9 mouse cellular contexts compared by ENCODE assay signal in genomic region chr9:92930231-92930966, GRCm38 (mm10).
DNase-seq lines count a peak whose midpoint lies in the region; ATAC-seq lines count a peak whose summit lies in the region.
"Had no signal": no experiment of that assay in that cellular context is flagged by ENCODE, and none has a peak within 500 bp of the region (broad histone marks: within the 10 kb centered on the region; RNA-seq: fewer than 3 reads in every experiment).

No protein-coding gene starts in this region.

- H3K9me3 ChIP-seq in kidney, embryonic 16.5 days (ENCODE audit: low read length): peaks cover 5% of the 10 kb centered on the region; the same call in 1 of the 2 replicates
- H3K9me3 ChIP-seq in kidney, embryonic 14.5 days (ENCODE audit: control insufficient read depth, low read length): peaks cover 6% of the 10 kb centered on the region; the same call in 1 of the 2 replicates
- peaks cover 25% of the 10 kb centered on the region for H3K9me3 ChIP-seq in hindbrain, embryonic 10.5 days
- peaks cover 10% of the 10 kb centered on the region; the same call in 1 of the 2 replicates for H3K9me3 ChIP-seq in midbrain, embryonic 15.5 days
- H3K9me3 ChIP-seq: limb, embryonic 15.5 days had no signal

- peak; percentile 61; the same call in 1 of the 2 replicates for ATAC-seq in kidney, embryonic 16.5 days (ENCODE audit: low FRiP score, low TSS enrichment)
- ATAC-seq in kidney, embryonic 14.5 days (ENCODE audit: low FRiP score, low TSS enrichment): no peak
- peak; percentile 96 for ATAC-seq in midbrain, embryonic 15.5 days (replicated peaks)

- no peak overlapping the region for H3K27ac ChIP-seq in kidney, embryonic 16.5 days (ENCODE audit: low read length)
- no peak overlapping the region for H3K27ac ChIP-seq in kidney, embryonic 14.5 days (ENCODE audit: low read depth, low read length)
- peak overlapping the region; percentile 78 for H3K27ac ChIP-seq in hindbrain, embryonic 10.5 days
- H3K27ac ChIP-seq in midbrain, embryonic 15.5 days: peak overlapping the region; percentile 75
- H3K27ac ChIP-seq: limb, embryonic 15.5 days had no signal

- WGBS in kidney, embryonic 16.5 days: 37% methylated on average over 6 of the region's 6 CpGs
- 40% methylated on average over 6 of the region's 6 CpGs for WGBS in kidney, embryonic 14.5 days
- 16% methylated on average over 6 of the region's 6 CpGs for WGBS in hindbrain, embryonic 10.5 days
- 4% methylated on average over 6 of the region's 6 CpGs for WGBS in midbrain, embryonic 15.5 days

- no peak overlapping the region for H3K9ac ChIP-seq in kidney, embryonic 16.5 days (replicated peaks; ENCODE audit: low read length)
- no peak overlapping the region for H3K9ac ChIP-seq in kidney, embryonic 14.5 days (ENCODE audit: low read depth, low read length)
- peak overlapping the region; percentile 4; the same call in 1 of the 2 replicates for H3K9ac ChIP-seq in midbrain, embryonic 15.5 days
- H3K9ac ChIP-seq: limb, embryonic 15.5 days had no signal

- no peaks in the 10 kb centered on the region for H3K4me1 ChIP-seq in kidney, embryonic 16.5 days (ENCODE audit: insufficient read depth, low read length)
- no peaks in the 10 kb centered on the region for H3K4me1 ChIP-seq in kidney, embryonic 14.5 days (ENCODE audit: control insufficient read depth, insufficient read depth, low read length)
- H3K4me1 ChIP-seq in hindbrain, embryonic 10.5 days (replicated peaks): peaks cover 20% of the 10 kb centered on the region
- peaks cover 15% of the 10 kb centered on the region for H3K4me1 ChIP-seq in midbrain, embryonic 15.5 days
- H3K4me1 ChIP-seq: limb, embryonic 15.5 days had no signal

- H3K4me2 ChIP-seq in kidney, embryonic 16.5 days (replicated peaks; ENCODE audit: low read depth, low read length): no peak overlapping the region
- H3K4me2 ChIP-seq in kidney, embryonic 14.5 days (replicated peaks; ENCODE audit: low read depth, low read length): no peak overlapping the region
- H3K4me2 ChIP-seq in midbrain, embryonic 15.5 days: peak overlapping the region; percentile 48
- H3K4me2 ChIP-seq: limb, embryonic 15.5 days had no signal

- H3K27me3 ChIP-seq in kidney, embryonic 16.5 days (ENCODE audit: insufficient read depth, low read length): no peaks in the 10 kb centered on the region
- no peaks in the 10 kb centered on the region for H3K27me3 ChIP-seq in kidney, embryonic 14.5 days (ENCODE audit: control insufficient read depth, insufficient read depth, low read length)
- no peaks in the 10 kb centered on the region for H3K27me3 ChIP-seq in hindbrain, embryonic 10.5 days (ENCODE audit: insufficient read depth, poor library complexity, severe bottlenecking)
- H3K27me3 ChIP-seq in midbrain, embryonic 15.5 days (replicated peaks): no peaks in the 10 kb centered on the region
- H3K27me3 ChIP-seq: limb, embryonic 15.5 days had no signal

- DNase-seq in cerebellum, postnatal 25 days: peak; percentile 19 to 21
- DNase-seq in hindbrain, embryonic 10.5 days (ENCODE audit: low spot score): peak; percentile 72
- DNase-seq in B cell, adult 2 months: no peak
- no peak for DNase-seq in yolk sac, embryonic 10.5 days (ENCODE audit: low spot score)
- no peak for DNase-seq in spleen, postnatal 10 days (ENCODE audit: low spot score in 2 of 2)

- H3K4me3 ChIP-seq in kidney, embryonic 16.5 days (ENCODE audit: low read length): no peak overlapping the region
- H3K4me3 ChIP-seq in kidney, embryonic 14.5 days (ENCODE audit: low read length): no peak overlapping the region
- H3K4me3 ChIP-seq in hindbrain, embryonic 10.5 days: peak overlapping the region; percentile 31
- H3K4me3 ChIP-seq in midbrain, embryonic 15.5 days: peak overlapping the region; percentile 13
- H3K4me3 ChIP-seq: limb, embryonic 15.5 days had no signal

- no peaks in the 10 kb centered on the region for H3K36me3 ChIP-seq in kidney, embryonic 16.5 days (ENCODE audit: insufficient read depth, low read length)
- H3K36me3 ChIP-seq in kidney, embryonic 14.5 days (ENCODE audit: control insufficient read depth, insufficient read depth, low read length): no peaks in the 10 kb centered on the region
- no peaks in the 10 kb centered on the region for H3K36me3 ChIP-seq in hindbrain, embryonic 10.5 days
- no peaks in the 10 kb centered on the region for H3K36me3 ChIP-seq in midbrain, embryonic 15.5 days (replicated peaks)
- H3K36me3 ChIP-seq: limb, embryonic 15.5 days had no signal

Comparison
In these comparisons a context has a peak if more than half of its experiments do, and no peak if none do; other contexts are left out.
1. H3K27ac ChIP-seq: peak in hindbrain, embryonic 10.5 days (single experiment) and midbrain, embryonic 15.5 days (single experiment); none in kidney, embryonic 16.5 days (single experiment) and kidney, embryonic 14.5 days (single experiment).
2. H3K4me3 ChIP-seq: peak in hindbrain, embryonic 10.5 days (single experiment) and midbrain, embryonic 15.5 days (single experiment); none in kidney, embryonic 16.5 days (single experiment) and kidney, embryonic 14.5 days (single experiment).
3. DNase-seq: peak in cerebellum, postnatal 25 days (2 of 2) and hindbrain, embryonic 10.5 days (single experiment); none in B cell, adult 2 months (0 of 2), yolk sac, embryonic 10.5 days (single experiment) and spleen, postnatal 10 days (0 of 2).